Mouse (Mus musculus) lung, postnatal 4 days (tissue): Measurements from ENCODE around the gene Corin.
A peak's percentile ranks its signal among the peaks of the same experiment; 100 is the strongest.

Experiments used
- DNase-seq, 2 experiments: peaks; one replicate each; pipeline ENCODE4 v3.0.0; 2021

The Corin gene

DNA sequence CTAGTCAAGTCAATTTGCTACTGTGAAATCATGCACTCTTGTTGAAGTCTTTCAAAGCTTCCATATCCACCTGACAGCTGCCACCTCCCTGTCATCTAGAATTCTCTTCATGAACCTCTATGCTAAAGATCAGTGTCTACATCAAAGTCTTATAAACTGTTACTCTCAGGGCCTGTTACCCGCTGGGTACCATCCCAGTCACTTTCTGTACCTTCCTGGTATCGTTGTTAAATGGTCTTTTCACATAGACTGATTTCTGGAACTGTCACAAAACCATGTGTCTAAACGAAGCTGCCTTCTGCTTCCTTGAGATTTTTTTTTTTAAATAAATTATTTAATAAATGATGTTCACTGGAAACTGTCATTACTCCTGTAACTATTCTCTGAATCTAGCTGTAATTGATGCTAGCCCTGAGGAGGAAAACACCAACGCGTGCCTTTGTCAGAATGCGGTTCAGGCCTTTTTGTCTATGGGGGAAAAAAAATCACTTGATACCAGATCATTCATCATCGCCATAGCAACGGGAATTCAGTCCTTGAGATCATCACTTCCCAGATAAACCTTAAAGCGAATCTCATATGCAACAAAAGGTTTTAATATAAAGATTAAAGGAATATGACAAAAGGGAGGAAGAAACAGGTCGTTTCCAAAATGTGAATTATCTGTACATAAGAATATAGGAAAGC lies 205.7 kb downstream of the Corin start:
- DNase-seq = no peak

DNA sequence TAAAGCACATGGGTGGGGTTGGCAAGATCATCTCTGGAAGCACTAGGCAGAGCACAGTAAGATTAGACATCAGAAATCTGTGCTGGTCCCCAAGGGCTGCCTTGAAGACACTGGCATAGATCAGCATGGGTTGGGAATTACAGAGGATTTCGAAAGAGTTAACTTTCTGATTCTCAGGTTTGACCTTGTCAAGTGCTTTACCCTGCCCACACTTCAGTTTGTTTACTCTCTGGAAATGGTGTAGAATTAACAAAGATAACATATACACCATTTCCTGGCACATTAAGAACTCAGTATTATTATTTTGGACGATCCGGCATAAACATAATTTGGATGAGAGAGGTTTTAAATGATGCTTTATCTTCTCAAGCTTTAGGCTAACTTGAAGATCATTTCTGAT lies 219.2 kb downstream of the Corin start:
- no peak for DNase-seq

DNA sequence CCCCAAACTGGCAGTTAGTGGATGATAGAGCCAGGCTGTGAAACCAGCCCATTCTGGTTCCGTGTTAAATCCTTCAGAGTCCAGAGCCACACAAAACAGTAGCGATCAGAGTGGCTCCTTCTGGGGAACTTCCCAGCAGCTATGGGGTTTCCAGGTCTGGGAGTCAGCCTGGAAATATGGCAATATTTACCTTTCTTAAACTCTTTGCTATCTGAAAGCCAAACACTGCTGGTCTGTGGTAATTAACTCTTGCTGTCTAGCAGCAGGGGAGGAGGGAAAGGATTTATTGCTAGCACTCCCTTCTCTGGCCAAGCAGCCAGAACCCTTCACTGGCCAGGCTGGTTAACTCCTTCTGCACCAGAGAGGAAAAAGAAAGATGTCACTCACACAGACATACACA lies 221.4 kb downstream of the Corin start:
- no peak for DNase-seq

DNA sequence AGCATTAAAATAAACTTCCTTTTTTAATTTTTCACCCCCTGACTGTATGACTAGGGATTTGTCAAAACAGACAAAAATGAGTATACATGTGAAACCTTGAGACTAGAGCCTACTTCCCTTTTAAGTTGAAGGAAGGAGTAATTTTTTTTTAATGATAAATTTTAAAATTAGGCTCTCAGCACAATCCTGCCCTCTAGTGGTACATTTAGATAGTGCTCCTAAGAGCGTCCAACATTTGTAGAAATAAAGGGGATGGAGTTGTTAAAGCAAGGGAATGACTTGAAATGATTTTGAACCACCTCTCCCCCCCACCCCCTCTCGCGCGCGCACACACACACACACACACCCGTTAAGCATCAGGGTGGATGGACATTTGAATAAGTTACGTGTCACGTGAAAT lies 234.6 kb downstream of the Corin start:
- no peak for DNase-seq

DNA sequence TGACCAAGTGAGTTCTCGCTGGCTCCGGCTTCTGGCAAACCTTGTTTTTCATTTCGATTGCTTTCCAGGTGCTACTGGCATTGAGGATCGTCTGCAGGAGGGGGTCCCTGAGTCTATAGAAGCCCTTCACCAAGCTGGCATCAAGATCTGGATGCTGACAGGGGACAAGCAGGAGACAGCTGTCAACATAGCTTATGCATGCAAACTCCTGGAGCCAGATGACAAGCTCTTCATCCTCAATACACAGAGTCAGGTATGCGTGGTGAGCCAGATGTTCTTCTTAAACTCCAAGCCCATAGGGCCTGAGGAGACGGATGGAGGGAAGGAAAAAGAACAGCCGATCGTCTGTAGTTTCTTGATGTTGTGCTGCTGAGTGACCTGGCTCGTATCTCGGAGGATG lies 235.1 kb downstream of the Corin start:
- no peak for DNase-seq

DNA sequence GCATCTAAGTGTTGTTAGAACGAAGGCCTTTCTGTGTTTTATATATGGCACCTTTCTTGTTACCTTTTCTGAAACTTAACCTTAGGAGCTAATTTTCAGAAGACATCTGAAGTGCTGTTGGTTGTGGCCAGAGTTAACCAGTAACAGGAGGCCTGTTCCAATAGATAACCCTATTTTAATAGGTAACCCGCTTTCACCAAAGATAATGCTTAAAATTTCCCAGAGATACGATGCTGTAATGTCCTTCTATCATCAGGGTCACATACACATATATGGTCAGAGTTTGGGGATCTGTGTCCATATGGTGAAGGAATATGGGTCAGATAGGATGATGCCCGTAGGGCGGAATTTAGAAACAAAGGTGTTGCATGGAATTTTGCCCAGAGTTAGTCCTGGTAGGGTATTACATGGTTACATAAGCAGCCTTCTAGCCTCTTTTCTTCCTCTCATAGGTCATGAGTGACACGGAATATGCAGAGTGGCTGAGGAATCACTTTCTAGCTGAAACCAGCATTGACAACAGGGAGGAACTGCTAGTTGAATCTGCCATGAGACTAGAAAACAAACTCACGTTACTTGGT lies 237.2 kb downstream of the Corin start:
- no peak for DNase-seq

DNA sequence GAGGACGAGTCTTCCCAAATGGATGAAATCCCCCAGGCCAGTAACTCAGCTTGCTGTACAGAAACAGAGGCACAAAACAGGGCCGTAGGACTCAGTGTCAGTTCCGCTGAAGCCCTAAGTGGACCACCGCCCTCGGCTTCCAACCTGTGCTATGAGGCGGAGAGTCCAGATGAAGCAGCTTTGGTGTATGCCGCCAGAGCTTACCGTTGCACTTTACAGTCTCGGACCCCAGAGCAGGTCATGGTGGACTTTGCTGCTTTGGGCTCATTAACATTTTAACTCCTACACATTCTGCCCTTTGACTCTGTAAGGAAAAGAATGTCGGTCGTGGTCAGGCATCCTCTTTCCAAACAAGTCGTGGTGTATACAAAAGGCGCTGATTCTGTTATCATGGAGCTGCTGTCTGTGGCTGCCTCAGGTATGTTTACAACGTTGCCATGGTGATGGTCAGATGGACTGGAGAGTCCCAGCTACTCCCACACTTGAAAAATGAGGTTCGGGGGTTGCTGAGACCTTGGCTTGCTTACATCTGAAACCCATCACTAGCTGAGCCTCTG lies 240.0 kb downstream of the Corin start:
- no peak for DNase-seq

DNA sequence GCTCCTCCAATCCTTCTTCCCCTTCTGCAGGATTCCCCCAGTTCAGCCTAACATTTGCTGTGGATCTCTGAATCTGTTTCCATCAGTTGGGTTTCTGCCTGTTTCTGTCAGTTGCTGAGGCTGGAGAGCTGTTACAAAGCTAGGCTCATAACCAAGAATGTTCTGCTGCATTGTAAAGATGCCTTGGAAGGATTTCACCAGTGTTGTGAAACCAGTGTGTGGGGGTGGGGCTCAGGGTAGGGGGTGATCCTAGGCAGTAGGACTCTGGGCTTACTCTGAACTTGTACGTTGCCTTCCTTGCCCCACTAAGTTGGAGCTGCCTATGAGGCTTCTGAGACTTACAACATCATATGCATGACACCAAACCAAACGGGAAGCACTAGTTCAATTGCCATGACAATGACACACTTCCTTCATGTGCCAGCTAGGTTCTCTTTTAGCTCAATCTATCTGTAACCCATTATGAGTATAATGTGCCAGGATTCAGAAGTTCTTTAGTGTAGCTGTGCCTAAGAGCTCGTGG lies 242.4 kb downstream of the Corin start:
- DNase-seq = peak in 1 of 2 experiments; percentile 39

DNA sequence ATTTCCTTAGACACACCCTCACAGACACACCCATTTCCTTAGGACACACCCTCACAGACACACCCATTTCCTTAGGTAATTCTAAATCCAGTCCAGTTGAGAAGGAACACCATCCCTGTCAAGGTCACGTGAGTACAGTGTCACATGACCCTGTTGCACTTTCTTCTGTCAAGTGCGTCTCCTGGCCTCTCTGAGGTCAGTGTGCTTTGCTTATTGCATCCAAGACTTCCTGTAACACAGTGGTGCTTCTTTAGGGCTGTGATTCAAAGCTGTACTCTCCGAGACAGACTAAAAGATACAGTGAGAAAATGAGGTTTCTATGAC lies 245.0 kb downstream of the Corin start:
- DNase-seq = no peak

DNA sequence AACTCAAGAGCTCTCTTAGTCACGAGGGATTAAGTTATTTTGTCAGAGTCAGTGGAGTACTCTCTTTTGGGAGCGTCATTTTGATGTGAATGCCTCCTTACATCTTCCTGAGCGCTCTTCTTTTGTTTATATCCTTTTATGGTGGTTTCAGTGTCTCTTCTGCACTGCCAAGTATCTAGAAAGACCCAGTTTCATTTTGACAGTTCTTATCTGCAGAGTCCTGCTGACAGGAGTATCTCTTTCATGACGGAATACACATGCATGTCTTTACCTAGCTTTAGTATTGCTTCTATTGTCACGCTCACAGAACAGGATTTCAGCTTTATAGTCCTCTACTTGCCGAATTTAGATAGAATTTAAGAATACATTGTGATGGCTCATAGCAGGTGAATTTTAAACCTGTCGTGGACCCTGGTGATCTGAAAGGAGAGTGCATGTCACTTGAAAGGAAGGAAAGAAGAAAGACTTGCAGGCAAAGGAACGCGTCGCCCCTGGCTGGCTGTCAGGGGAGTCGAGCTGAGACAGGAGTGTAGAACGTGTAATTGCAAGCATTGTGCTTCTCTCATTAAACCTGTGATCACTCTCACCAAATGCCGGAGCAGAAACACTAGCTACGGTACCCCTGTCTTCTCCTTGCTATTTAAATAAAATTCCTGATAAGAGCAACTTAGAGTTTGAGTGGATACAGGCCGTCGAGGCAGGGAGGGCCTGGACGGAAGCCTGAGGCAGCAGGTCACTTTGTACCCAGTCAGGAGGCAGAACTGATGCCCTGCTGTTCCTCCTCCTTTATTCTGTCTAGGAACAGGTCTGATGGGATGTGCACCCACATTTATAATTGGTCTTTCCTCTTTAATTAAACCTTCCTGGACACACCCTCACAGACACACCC lies 245.6 kb downstream of the Corin start:
- DNase-seq = no peak

DNA sequence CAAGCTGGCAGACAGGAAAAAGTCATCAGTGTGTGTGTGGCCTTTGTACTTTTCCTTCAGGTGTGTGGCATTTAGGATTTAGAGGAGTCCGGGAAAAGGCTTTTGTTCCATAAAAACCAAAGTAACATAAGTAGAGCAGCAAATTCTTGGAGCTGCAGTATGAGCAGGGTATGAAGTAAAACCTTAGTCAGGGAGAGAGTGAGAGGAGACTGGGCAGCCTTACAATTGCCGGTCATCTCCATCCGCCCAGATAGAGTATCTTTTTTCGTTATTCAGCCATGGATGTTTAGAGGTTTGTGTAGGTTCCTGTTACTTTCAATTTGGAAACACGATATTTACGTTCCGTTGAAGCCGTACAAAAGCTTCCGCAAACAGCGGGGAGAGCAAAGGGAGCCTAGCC lies 247.2 kb downstream of the Corin start:
- no peak for DNase-seq

DNA sequence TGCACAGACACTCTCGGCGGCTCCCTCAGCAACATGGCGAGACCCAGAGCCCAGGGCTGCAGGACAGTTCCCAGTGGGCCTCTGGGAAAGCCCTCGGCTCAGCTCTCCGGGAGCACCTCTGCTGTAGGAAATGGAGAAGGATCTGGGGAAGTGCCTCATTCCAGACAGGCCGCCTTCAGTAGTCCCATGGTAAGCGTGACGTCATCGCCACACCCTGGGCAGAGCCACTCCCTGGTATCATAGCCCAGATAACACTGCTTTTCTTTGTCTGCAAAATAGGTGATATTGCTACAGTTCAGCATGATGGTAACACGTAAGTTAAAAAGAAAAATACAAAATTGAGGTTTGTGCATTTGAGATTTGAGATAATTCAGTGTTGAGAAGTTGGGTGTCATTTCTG lies 249.3 kb downstream of the Corin start:
- no peak for DNase-seq

DNA sequence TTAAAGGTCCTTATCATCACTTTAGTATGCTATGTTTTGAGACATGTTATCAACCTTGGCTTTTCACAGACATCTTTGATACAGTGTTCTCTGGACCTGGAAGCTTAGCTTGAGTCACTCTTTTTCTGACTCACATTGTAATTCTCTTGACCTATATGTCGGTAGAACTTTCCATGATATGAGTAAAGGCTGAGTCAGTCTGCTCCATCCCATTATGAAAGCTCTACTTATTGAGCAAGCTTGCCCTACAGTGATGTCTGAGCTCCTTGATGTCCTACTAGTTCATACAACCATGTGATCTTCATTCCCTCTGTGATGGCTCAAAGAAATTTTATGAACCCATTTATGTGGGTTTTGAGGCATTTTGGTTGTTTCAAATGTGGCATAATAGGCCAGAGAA lies 254.1 kb downstream of the Corin start:
- DNase-seq = no peak
